Mouse (Mus musculus) midbrain, embryonic 14.5 days (tissue): ENCODE measurements around the gene Mfsd14a. TPM values are rescaled to one million over a fixed set of nuclear protein-coding genes. Genes with fewer than 3 reads are reported as not detected.

Source experiments
- ATAC-seq: fragments of 200-750 bp; cut with Nextera tagmentation; 2 replicates; pipeline ENCODE4 v1.8.0; 2017; ENCODE audit warnings: moderate number of reproducible peaks, moderate library complexity; ENCODE audit not compliant: low FRiP score, low TSS enrichment
- DNase-seq: peaks from one replicate; pipeline ENCODE4 v3.0.0-alpha.2; 2015
- H3K27ac ChIP-seq: fragments of 300-500 bp; sonication (generic); replicated peaks from 2 replicates; pipeline ENCODE4 v1.5.1; 2014; ENCODE audit warnings: mild to moderate bottlenecking, low read depth, low read length, moderate library complexity
- H3K27me3 ChIP-seq: fragments of 300-500 bp; sonication (generic); 2 replicates; pipeline ENCODE4 v1.6.1; 2014; ENCODE audit warnings: low read length, control low read depth, mixed read lengths; ENCODE audit not compliant: control insufficient read depth, insufficient read depth
- H3K36me3 ChIP-seq: fragments of 300-500 bp; sonication (generic); 2 replicates; pipeline ENCODE4 v1.6.1; 2014; ENCODE audit warnings: low read length, control low read depth; ENCODE audit not compliant: control insufficient read depth, insufficient read depth
- H3K4me1 ChIP-seq: fragments of 300-500 bp; sonication (generic); 2 replicates; pipeline ENCODE4 v1.6.1; 2014; ENCODE audit warnings: mild to moderate bottlenecking, antibody characterized with exemption, low read length, control low read depth; ENCODE audit not compliant: control insufficient read depth, insufficient read depth
- H3K4me2 ChIP-seq: fragments of 300-500 bp; sonication (generic); 2 replicates; pipeline ENCODE4 v1.6.1; 2014; ENCODE audit warnings: mild to moderate bottlenecking, low read length, moderate library complexity
- H3K4me3 ChIP-seq: fragments of 300-500 bp; sonication (generic); replicated peaks from 2 replicates; pipeline ENCODE4 v1.5.1; 2014; ENCODE audit warnings: low read depth, low read length
- H3K9ac ChIP-seq: fragments of 300-500 bp; sonication (generic); replicated peaks from 2 replicates; pipeline ENCODE4 v1.6.1; 2014; ENCODE audit warnings: mild to moderate bottlenecking, low read length, moderate library complexity
- H3K9me3 ChIP-seq: fragments of 300-500 bp; sonication (generic); 2 replicates; pipeline ENCODE4 v1.6.1; 2016; ENCODE audit warnings: low read length, control low read depth, mixed read lengths; ENCODE audit not compliant: control insufficient read depth
- whole genome bisulfite sequencing: fragments of 180-500 bp; shearing (Covaris S2); extraction: QIAGEN DNeasy Blood & Tissue Kit; methylation state at CpG from one replicate; pipeline ENCODE4 v1.1.7; 2014; 5-methylcytosine and 5-hydroxymethylcytosine counted together
- polyA plus RNA-seq: library from polyadenylated mRNA; unstranded; fragments of >200 nt; fragmentation: Nextera tagmentation; extraction: Ambion mirVana; gene quantifications from 2 replicates; pipeline ENCODE4 v1.2.1, GENCODE M21; 2014

Gene Mfsd14a
- polyA plus RNA-seq, 1 experiment from 2014 or later, result 75.5 TPM

GRCm38 (mm10) chr3:116631459-116631858, 31.0 kb downstream of the Mfsd14a start:
- H3K27me3 ChIP-seq, result no peaks in the 10 kb centered on the region
- DNase-seq (no peak), ATAC-seq (no peak; the same call in 1 of the 2 replicates)
- H3K4me2 ChIP-seq, result no peak overlapping the region
- peaks cover 54% of the 10 kb centered on the region for H3K36me3 ChIP-seq
- no peak overlapping the region for H3K9ac ChIP-seq
- 36% methylated on average over 1 of the region's 1 CpGs for WGBS
- no peak overlapping the region for H3K27ac ChIP-seq
- H3K4me3 ChIP-seq, result no peak overlapping the region
- no peaks in the 10 kb centered on the region for H3K9me3 ChIP-seq
- no peaks in the 10 kb centered on the region for H3K4me1 ChIP-seq

- Histone ChIP-seq H3K9ac (no peak overlapping the region), H3K4me3 (no peak overlapping the region), H3K36me3 (peaks cover 35% of the 10 kb centered on the region), H3K27me3 (no peaks in the 10 kb centered on the region), H3K9me3 (no peaks in the 10 kb centered on the region), H3K4me1 (no peaks in the 10 kb centered on the region), H3K4me2 (no peak overlapping the region), H3K27ac (no peak overlapping the region)
- WGBS, result 94% methylated on average over 7 of the region's 7 CpGs
- ATAC-seq (no peak), DNase-seq (no peak)
These were observed 39.8 kb downstream of the Mfsd14a start for GRCm38 (mm10) chr3:116622641-116623040.

GRCm38 (mm10) chr3:116620636-116621370, 41.7 kb downstream of the Mfsd14a start:
- ATAC-seq (no peak), DNase-seq (no peak)
- Histone ChIP-seq H3K27me3 (no peaks in the 10 kb centered on the region), H3K4me3 (no peak overlapping the region), H3K9me3 (no peaks in the 10 kb centered on the region), H3K27ac (no peak overlapping the region), H3K4me1 (no peaks in the 10 kb centered on the region), H3K9ac (no peak overlapping the region), H3K36me3 (peaks cover 37% of the 10 kb centered on the region), H3K4me2 (no peak overlapping the region)
- 95% methylated on average over 7 of the region's 7 CpGs for WGBS

- no peaks in the 10 kb centered on the region for H3K9me3 ChIP-seq
- no peak for ATAC-seq
- no peak overlapping the region for H3K27ac ChIP-seq
- no peak overlapping the region for H3K9ac ChIP-seq
- WGBS, result 89% methylated on average over 6 of the region's 6 CpGs
- H3K4me3 ChIP-seq, result no peak overlapping the region
- H3K36me3 ChIP-seq, result peaks cover 56% of the 10 kb centered on the region
- no peak for DNase-seq
- H3K4me2 ChIP-seq, result no peak overlapping the region
- H3K27me3 ChIP-seq, result no peaks in the 10 kb centered on the region
- no peaks in the 10 kb centered on the region for H3K4me1 ChIP-seq
These were observed 43.6 kb downstream of the Mfsd14a start for GRCm38 (mm10) chr3:116618855-116619254.

- no peaks in the 10 kb centered on the region for H3K9me3 ChIP-seq
- no peak overlapping the region for H3K4me2 ChIP-seq
- DNase-seq (no peak), ATAC-seq (no peak)
- WGBS, result 94% methylated on average over 8 of the region's 8 CpGs
- no peak overlapping the region for H3K9ac ChIP-seq
- no peak overlapping the region for H3K4me3 ChIP-seq
- no peaks in the 10 kb centered on the region for H3K27me3 ChIP-seq
- peaks cover 43% of the 10 kb centered on the region for H3K36me3 ChIP-seq
- no peaks in the 10 kb centered on the region for H3K4me1 ChIP-seq
- H3K27ac ChIP-seq, result no peak overlapping the region
These were observed 47.0 kb downstream of the Mfsd14a start for GRCm38 (mm10) chr3:116615318-116616068.

- Histone ChIP-seq H3K27ac (no peak within 1 kb of the TSS), H3K4me2 (no peak within 1 kb of the TSS), H3K9ac (no peak within 1 kb of the TSS), H3K4me1 (no peaks in the 10 kb centered on the region), H3K9me3 (no peaks in the 10 kb centered on the region), H3K27me3 (no peaks in the 10 kb centered on the region), H3K36me3 (peaks cover 45% of the 10 kb centered on the region), H3K4me3 (no peak within 1 kb of the TSS)
- ATAC-seq (no peak), DNase-seq (peak; percentile 11)
- 89% methylated on average over 10 of the region's 10 CpGs for WGBS
These were observed 48.1 kb downstream of the Mfsd14a start, which contains the start of gene Trmt13 for GRCm38 (mm10) chr3:116614295-116614892. TSS of gene Trmt13 (minus strand) at chr3:116614587.

- Histone ChIP-seq H3K9ac (no peak overlapping the region), H3K27ac (no peak overlapping the region), H3K4me1 (no peaks in the 10 kb centered on the region), H3K4me3 (no peak overlapping the region), H3K36me3 (peaks cover 17% of the 10 kb centered on the region), H3K4me2 (no peak overlapping the region), H3K27me3 (no peaks in the 10 kb centered on the region), H3K9me3 (no peaks in the 10 kb centered on the region)
- WGBS, result 80% methylated on average over 9 of the region's 9 CpGs
- ATAC-seq (no peak), DNase-seq (no peak)
These were observed 57.9 kb downstream of the Mfsd14a start for GRCm38 (mm10) chr3:116604570-116604969.

- no peak overlapping the region for H3K9ac ChIP-seq
- 94% methylated on average over 5 of the region's 5 CpGs for WGBS
- H3K36me3 ChIP-seq, result 0 out of 2 replicates have a peak, but pooled peaks cover 2% of the 10 kb centered on the region
- DNase-seq (no peak), ATAC-seq (no peak)
- H3K4me2 ChIP-seq, result no peak overlapping the region
- no peaks in the 10 kb centered on the region for H3K4me1 ChIP-seq
- no peak overlapping the region for H3K27ac ChIP-seq
- no peak overlapping the region for H3K4me3 ChIP-seq
- no peaks in the 10 kb centered on the region for H3K9me3 ChIP-seq
- H3K27me3 ChIP-seq, result no peaks in the 10 kb centered on the region
These were observed 60.7 kb downstream of the Mfsd14a start for GRCm38 (mm10) chr3:116601781-116602180.
